Mouse (Mus musculus): ENCODE measurements at regions not wholly inside any gene's neighbourhood (a gene's known extent, or its start where the extent isn't known, plus 50 kb on each side); places are given as distances from the start of the nearest gene placed in this dataset.
A peak's percentile ranks its signal among the peaks of the same experiment; 100 is the strongest.
"Not testable (repeated sequence)": the region's sequence is repeated elsewhere in the genome, so short reads cannot be mapped to it uniquely, and the experiment has no call there.

DNA sequence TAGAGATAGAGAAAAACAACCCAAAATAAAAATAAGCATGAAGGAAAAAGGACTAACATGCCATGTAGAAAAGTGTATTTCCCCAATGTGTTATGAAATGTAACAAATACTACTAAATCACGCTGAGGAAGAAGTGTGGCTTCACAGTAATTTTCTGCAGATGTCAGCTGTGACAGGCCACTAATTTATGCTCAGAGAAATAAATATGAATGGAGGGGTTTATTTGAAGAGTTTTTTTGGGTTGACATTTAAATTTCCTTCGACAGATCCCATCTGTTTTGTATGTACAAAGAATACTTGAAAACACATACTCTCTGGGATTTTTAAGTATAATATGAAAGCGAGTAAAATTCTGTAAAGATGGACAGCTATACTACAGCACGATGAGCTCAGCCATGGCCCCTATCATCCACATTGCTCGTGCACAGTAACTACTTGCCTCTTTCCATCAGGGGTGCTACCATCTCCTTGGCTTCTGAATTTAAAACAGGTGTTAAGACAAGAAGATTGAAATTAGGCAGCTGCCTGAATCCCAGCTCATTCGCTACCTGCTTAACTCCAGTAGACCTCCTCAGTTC lies 605.1 kb downstream of the Gm4340 start:
- no peak for DNase-seq

GRCm38 (mm10) chr10:104804849-104805248 lies 611.0 kb downstream of the Gm4340 start:
- DNase-seq: no peak

- no peak for DNase-seq
Observed at GRCm38 (mm10) chr10:104818252-104818651, 624.4 kb downstream of the Gm4340 start.

- DNase-seq: no peak
Observed at GRCm38 (mm10) chr10:104851821-104852220, 658.0 kb downstream of the Gm4340 start.

GRCm38 (mm10) chr10:104853111-104853510 lies 659.3 kb downstream of the Gm4340 start:
- no peak for DNase-seq

DNA sequence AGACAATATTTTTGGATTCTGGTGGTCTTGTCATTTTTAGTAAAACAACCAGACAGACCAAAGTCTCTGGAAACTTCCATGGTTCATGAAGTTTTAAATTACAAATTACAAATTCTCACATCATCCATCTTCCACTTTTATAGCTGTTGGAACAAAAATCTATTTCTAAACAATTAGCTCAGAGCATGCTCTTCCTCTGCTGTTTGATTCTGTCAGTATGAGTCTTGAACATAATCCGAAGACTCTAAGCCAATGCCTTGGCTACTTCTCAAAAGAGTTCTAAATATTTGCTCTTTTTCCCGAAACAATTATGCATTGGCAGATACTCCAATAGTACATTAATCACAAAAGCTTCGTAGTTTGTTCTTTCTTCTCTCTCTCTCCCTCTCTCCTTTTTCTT lies 684.4 kb downstream of the Gm4340 start:
- DNase-seq: no peak

- DNase-seq: no peak
Observed at GRCm38 (mm10) chr10:104914201-104914600, 660.0 kb downstream of the Tmtc2 start.

- peak; percentile 7 for DNase-seq
Observed at GRCm38 (mm10) chr10:104915521-104915920, 658.7 kb downstream of the Tmtc2 start.

GRCm38 (mm10) chr10:104936660-104937059 lies 637.6 kb downstream of the Tmtc2 start:
- DNase-seq: no peak

DNA sequence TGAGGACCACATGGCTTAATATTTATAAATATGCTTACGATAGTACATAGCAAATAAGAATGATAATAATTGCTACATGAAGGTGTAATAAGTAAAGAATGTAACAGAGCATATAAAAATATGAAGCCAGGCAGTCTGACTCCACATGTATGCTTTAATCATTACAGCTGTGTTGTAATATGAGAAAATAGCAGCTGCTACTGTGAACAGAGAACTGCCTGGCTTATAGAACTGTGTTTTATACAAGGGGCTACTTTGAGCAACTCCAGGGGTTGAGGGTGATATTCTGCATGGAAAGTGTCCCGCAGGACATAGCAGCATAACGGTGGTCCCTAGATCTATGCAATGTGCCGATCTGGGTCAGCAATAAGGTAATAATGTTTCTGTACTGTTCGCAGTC lies 627.9 kb downstream of the Tmtc2 start:
- DNase-seq: no peak

DNA sequence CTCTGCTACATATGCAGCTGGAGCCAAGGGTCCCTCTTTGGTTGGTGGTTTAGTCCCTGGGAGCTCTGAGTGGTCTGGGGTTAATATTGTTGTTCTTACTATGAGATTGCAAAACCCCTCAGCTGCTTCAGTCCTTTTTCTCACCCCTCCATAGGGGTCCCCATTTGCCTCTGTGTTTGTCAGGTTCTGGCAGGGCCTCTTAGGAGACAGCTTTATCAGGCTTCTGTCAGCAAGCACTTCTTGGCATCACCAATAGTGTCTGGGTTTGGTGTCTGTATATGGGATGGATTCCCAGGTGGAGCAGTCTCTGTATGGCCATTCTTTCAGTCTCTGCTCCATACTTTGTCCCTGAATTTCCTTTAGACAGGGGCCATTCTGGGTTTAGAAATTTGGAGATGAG lies 625.4 kb downstream of the Tmtc2 start:
- not testable (repeated sequence) for DNase-seq

GRCm38 (mm10) chr10:104968381-104968908 lies 605.8 kb downstream of the Tmtc2 start:
- DNase-seq: no peak

Measured in kidney, postnatal 14 days (tissue).